Mouse (Mus musculus) urinary bladder, adult 18-20 months (tissue): Measurements from ENCODE around the gene Psd4.

ENCODE experiments used
- DNase-seq, 2 experiments: peaks; one replicate each; pipeline ENCODE4 v3.0.0; 2022; ENCODE audit warnings: low spot score in 2 of 2, mixed read lengths in 2 of 2

Psd4 gene

GRCm38 (mm10) chr2:24367030-24367894 is at the start of gene Psd4:
Gene Psd4, plus strand, starts transcription at chr2:24367580.
- peak; percentile 65 to 82 for DNase-seq

GRCm38 (mm10) chr2:24317919-24318598 is 49.3 kb upstream of the Psd4 start:
- DNase-seq: peak in 1 of 2 experiments; percentile 27

GRCm38 (mm10) chr2:24335333-24335732 is 32.0 kb upstream of the Psd4 start:
- DNase-seq: no peak

GRCm38 (mm10) chr2:24336545-24336944 is 30.8 kb upstream of the Psd4 start, which contains the start of gene Il1rn:
Gene Il1rn, plus strand, starts transcription at chr2:24336853.
- peak in 1 of 2 experiments; percentile 45 for DNase-seq

- DNase-seq: no peak
Observed at GRCm38 (mm10) chr2:24341395-24341885, 25.9 kb upstream of the Psd4 start.

- no peak for DNase-seq
Observed at GRCm38 (mm10) chr2:24344619-24345018, 22.8 kb upstream of the Psd4 start.

- no peak for DNase-seq
Observed at GRCm38 (mm10) chr2:24345056-24345455, 22.3 kb upstream of the Psd4 start.

- DNase-seq: no peak
Observed at GRCm38 (mm10) chr2:24347926-24348325, 19.5 kb upstream of the Psd4 start.

- no peak for DNase-seq
Observed at GRCm38 (mm10) chr2:24351159-24351558, 16.2 kb upstream of the Psd4 start.

- DNase-seq: no peak
Observed at GRCm38 (mm10) chr2:24353042-24353441, 14.3 kb upstream of the Psd4 start.

- DNase-seq: no peak
Observed at GRCm38 (mm10) chr2:24357642-24358041, 9.7 kb upstream of the Psd4 start.

- DNase-seq: no peak
Observed at GRCm38 (mm10) chr2:24359347-24359746, 8.0 kb upstream of the Psd4 start.

- DNase-seq: no peak
Observed at GRCm38 (mm10) chr2:24363818-24364217, 3.6 kb upstream of the Psd4 start.

- DNase-seq: no peak
Observed at GRCm38 (mm10) chr2:24366214-24366975, 985 bp upstream of the Psd4 start.

- no peak for DNase-seq
Observed at GRCm38 (mm10) chr2:24367895-24368261, 498 bp downstream of the Psd4 start.

- DNase-seq: peak in 1 of 2 experiments; percentile 56
Observed at GRCm38 (mm10) chr2:24378747-24379450, 11.5 kb downstream of the Psd4 start.

GRCm38 (mm10) chr2:24382456-24383230 is 15.3 kb downstream of the Psd4 start:
- DNase-seq: no peak

GRCm38 (mm10) chr2:24383636-24384035 is 16.3 kb downstream of the Psd4 start:
- DNase-seq: no peak

GRCm38 (mm10) chr2:24384393-24384792 is 17.0 kb downstream of the Psd4 start:
- DNase-seq: no peak
